Mouse (Mus musculus): ENCODE results near the gene Krtap5-2. TPM values are rescaled to one million over a fixed set of nuclear protein-coding genes. Genes with fewer than 3 reads are reported as not detected.

The Krtap5-2 gene
- polyA plus RNA-seq, 1 experiment from 2014 or later: not detected

GRCm38 (mm10) chr7:142134206-142134995 lies 41.4 kb downstream of the Krtap5-2 start:
- no peaks in the 10 kb centered on the region for H3K36me3 ChIP-seq
- H3K9me3 ChIP-seq (replicated peaks): no peaks in the 10 kb centered on the region
- no peaks in the 10 kb centered on the region for H3K27me3 ChIP-seq (replicated peaks)
- no peak overlapping the region for H3K9ac ChIP-seq (replicated peaks)
- WGBS: 49% methylated on average over 4 of the region's 4 CpGs
- ATAC-seq (ENCODE audit: low FRiP score): no peak
- no peaks in the 10 kb centered on the region for H3K4me1 ChIP-seq
- H3K4me2 ChIP-seq: no peak overlapping the region
- H3K27ac ChIP-seq (replicated peaks): no peak overlapping the region
- no peak overlapping the region for H3K4me3 ChIP-seq (replicated peaks)

- H3K27me3 ChIP-seq (replicated peaks): no peaks in the 10 kb centered on the region
- 67% methylated on average over 4 of the region's 4 CpGs for WGBS
- no peak for ATAC-seq (ENCODE audit: low FRiP score)
- no peak overlapping the region for H3K27ac ChIP-seq (replicated peaks)
- no peaks in the 10 kb centered on the region for H3K4me1 ChIP-seq
- H3K9me3 ChIP-seq (replicated peaks): no peaks in the 10 kb centered on the region
- no peak overlapping the region for H3K9ac ChIP-seq (replicated peaks)
- H3K36me3 ChIP-seq: no peaks in the 10 kb centered on the region
- H3K4me2 ChIP-seq: no peak overlapping the region
- H3K4me3 ChIP-seq (replicated peaks): no peak overlapping the region
These were observed 47.0 kb downstream of the Krtap5-2 start for GRCm38 (mm10) chr7:142128843-142129242.

Other genes starting within 250 kb of the Krtap5-2 start
- gene Brsk2, start 226.3 kb downstream of the Krtap5-2 start, polyA plus RNA-seq (2015; fragmentation: Nextera tagmentation; extraction: Ambion mirVana): 17.5 and 20.2 TPM in 2 replicates
- 51.2 and 55.6 TPM in 2 replicates for gene Mob2, start 114.9 kb downstream of the Krtap5-2 start, polyA plus RNA-seq (2015; fragmentation: Nextera tagmentation; extraction: Ambion mirVana)
- 110 and 132 TPM in 2 replicates for gene Dusp8, start 80.2 kb downstream of the Krtap5-2 start, polyA plus RNA-seq (2015; fragmentation: Nextera tagmentation; extraction: Ambion mirVana)
- gene Gm45618, start 55.3 kb downstream of the Krtap5-2 start, polyA plus RNA-seq (2015; fragmentation: Nextera tagmentation; extraction: Ambion mirVana): 0.40 and 0.50 TPM in 2 replicates
- gene Gm39115, start 40.0 kb downstream of the Krtap5-2 start, polyA plus RNA-seq (2015; fragmentation: Nextera tagmentation; extraction: Ambion mirVana): not detected in 2 replicates
- gene Gm45337, start 31.4 kb downstream of the Krtap5-2 start, polyA plus RNA-seq (2015; fragmentation: Nextera tagmentation; extraction: Ambion mirVana): not detected in 2 replicates
- not detected in 2 replicates for gene Gm29735, start 18.9 kb downstream of the Krtap5-2 start, polyA plus RNA-seq (2015; fragmentation: Nextera tagmentation; extraction: Ambion mirVana)
- not detected in 2 replicates for gene Gm4553, start 10.3 kb downstream of the Krtap5-2 start, polyA plus RNA-seq (2015; fragmentation: Nextera tagmentation; extraction: Ambion mirVana)
- not detected in 2 replicates for gene Gm10153, start 14.4 kb upstream of the Krtap5-2 start, polyA plus RNA-seq (2015; fragmentation: Nextera tagmentation; extraction: Ambion mirVana)
- gene Krtap5-3, start 25.4 kb upstream of the Krtap5-2 start, polyA plus RNA-seq (2015; fragmentation: Nextera tagmentation; extraction: Ambion mirVana): not detected in 2 replicates
- not detected in 2 replicates for gene Gm7579, start 35.9 kb upstream of the Krtap5-2 start, polyA plus RNA-seq (2015; fragmentation: Nextera tagmentation; extraction: Ambion mirVana)
- gene Krtap5-5, start 54.0 kb upstream of the Krtap5-2 start, polyA plus RNA-seq (2015; fragmentation: Nextera tagmentation; extraction: Ambion mirVana): not detected in 2 replicates
- not detected in 2 replicates for gene Gm40460, start 65.1 kb upstream of the Krtap5-2 start, polyA plus RNA-seq (2015; fragmentation: Nextera tagmentation; extraction: Ambion mirVana)
- gene Gm2431, start 82.3 kb upstream of the Krtap5-2 start, polyA plus RNA-seq (2015; fragmentation: Nextera tagmentation; extraction: Ambion mirVana): not detected in 2 replicates
- gene Gm4559, start 98.4 kb upstream of the Krtap5-2 start, polyA plus RNA-seq (2015; fragmentation: Nextera tagmentation; extraction: Ambion mirVana): not detected in 2 replicates
- not detected in 2 replicates for gene Krtap5-1, start 121.1 kb upstream of the Krtap5-2 start, polyA plus RNA-seq (2015; fragmentation: Nextera tagmentation; extraction: Ambion mirVana)
- not detected in 2 replicates for gene Krtap5-4, start 127.5 kb upstream of the Krtap5-2 start, polyA plus RNA-seq (2015; fragmentation: Nextera tagmentation; extraction: Ambion mirVana)
- 13.5 and 14.7 TPM in 2 replicates for gene Ifitm10, start 197.7 kb upstream of the Krtap5-2 start, polyA plus RNA-seq (2015; fragmentation: Nextera tagmentation; extraction: Ambion mirVana)
- gene Gm49369, start 206.7 kb upstream of the Krtap5-2 start, polyA plus RNA-seq (2015; fragmentation: Nextera tagmentation; extraction: Ambion mirVana): not detected in 2 replicates
- 304 and 310 TPM in 2 replicates for gene Ctsd, start 212.0 kb upstream of the Krtap5-2 start, polyA plus RNA-seq (2015; fragmentation: Nextera tagmentation; extraction: Ambion mirVana)